ENCODE assay signal across 23 mouse cellular contexts in genomic region chr2:178718048-178718447, GRCm38 (mm10).
A peak's percentile ranks its signal among the peaks of the same experiment; 100 is the strongest.
DNase-seq lines count a peak whose midpoint lies in the region; ATAC-seq lines count a peak whose summit lies in the region.
"Had no signal": no experiment of that assay in that cellular context is flagged by ENCODE, and none has a peak within 500 bp of the region (broad histone marks: within the 10 kb centered on the region; RNA-seq: fewer than 3 reads in every experiment).

No protein-coding gene starts in this region.

- ATAC-seq in common myeloid progenitor, adult 5-6 weeks (replicated peaks; ENCODE audit: low read depth, poor library complexity, severe bottlenecking): peak; percentile 47; the same call in 1 of the 2 replicates
- peak; percentile 67 for ATAC-seq in megakaryocyte progenitor cell, adult 5-6 weeks (replicated peaks; ENCODE audit: poor library complexity)
- ATAC-seq: activated CD4-positive, CD25-positive, alpha-beta regulatory T cell, adult 4 months; forebrain, embryonic 14.5 days; forebrain, postnatal 0 days; hindbrain, postnatal 0 days; inflammation-experienced regulatory T-cells, adult 6 months; intestine, embryonic 16.5 days had no signal

- DNase-seq in 3134 (ENCODE audit: extremely low read depth, insufficient read length, low spot score) (peak; percentile 42), 3T3-L1 (ENCODE audit: low read depth, low spot score) (peak; percentile 31)
- DNase-seq in adrenal gland, postnatal 36 days: no peak
- DNase-seq in embryo, embryonic 11 days: no peak
- DNase-seq: adrenal gland, postnatal 10 days; B cell, adult 2 months; cerebellum, adult 11-12 months; cerebellum, adult 8-10 months; cerebellum, postnatal 10 days; cerebellum, postnatal 36 days; forebrain, postnatal 0 days; gastrocnemius, adult 2 months; gastrocnemius, postnatal 25 days; heart, adult 2 months; heart, postnatal 14 days; heart, postnatal 4 days had no signal

Comparison
In these comparisons a context has a peak if more than half of its experiments do, and no peak if none do; other contexts are left out.
1. DNase-seq: peak in 3134 (single experiment) and 3T3-L1 (single experiment); none in adrenal gland, postnatal 36 days (0 of 2) and embryo, embryonic 11 days (single experiment).